Mouse (Mus musculus): ENCODE results near the gene Sec22b. TPM values are rescaled to one million over a fixed set of nuclear protein-coding genes. Genes with fewer than 3 reads are reported as not detected.

Sec22b gene
- polyA plus RNA-seq (2017; shearing (Covaris generic)), result 77.2 TPM

GRCm38 (mm10) chr3:97900516-97901490, at the start of gene Sec22b:
TSS of gene Sec22b (plus strand) at chr3:97901190.

GRCm38 (mm10) chr3:97888168-97888901, 12.7 kb upstream of the Sec22b start, which contains the start of gene Pde4dip:
TSS of gene Pde4dip (minus strand) at chr3:97888707.

Other genes starting within 250 kb of the Sec22b start
- 4.2 TPM for gene Prkab2, start 243.0 kb upstream of the Sec22b start, polyA plus RNA-seq (2017; shearing (Covaris generic))
- gene Gm17651, start 226.5 kb upstream of the Sec22b start, polyA plus RNA-seq (2017; shearing (Covaris generic)), result not detected
- 17.5 TPM for gene Pde4dip, start 12.5 kb upstream of the Sec22b start, polyA plus RNA-seq (2017; shearing (Covaris generic))
- gene Notch2, start 112.3 kb downstream of the Sec22b start, polyA plus RNA-seq (2017; shearing (Covaris generic)), result 25.3 TPM